Mouse (Mus musculus) lung, postnatal 36 days (tissue): ENCODE data around the gene Nectin1.
A peak's percentile ranks its signal among the peaks of the same experiment; 100 is the strongest.

Experiments used
- DNase-seq: peaks from one replicate; pipeline ENCODE4 v3.0.0; 2022; ENCODE audit warnings: mixed read lengths

Nectin1 gene

GRCm38 (mm10) chr9:43768779-43769178 is 25.0 kb downstream of the Nectin1 start:
- no peak for DNase-seq

- no peak for DNase-seq
Measured at GRCm38 (mm10) chr9:43769228-43769627, 25.4 kb downstream of the Nectin1 start.

GRCm38 (mm10) chr9:43769940-43770339 is 26.2 kb downstream of the Nectin1 start:
- peak; percentile 18 for DNase-seq

GRCm38 (mm10) chr9:43771041-43771440 is 27.3 kb downstream of the Nectin1 start:
- DNase-seq = no peak

GRCm38 (mm10) chr9:43772460-43772859 is 28.7 kb downstream of the Nectin1 start:
- peak; percentile 28 for DNase-seq

- DNase-seq = no peak
Measured at GRCm38 (mm10) chr9:43773521-43773920, 29.7 kb downstream of the Nectin1 start.

GRCm38 (mm10) chr9:43774427-43774826 is 30.6 kb downstream of the Nectin1 start:
- DNase-seq = no peak

- DNase-seq = no peak
Measured at GRCm38 (mm10) chr9:43776231-43776630, 32.4 kb downstream of the Nectin1 start.

GRCm38 (mm10) chr9:43777362-43778360 is 33.9 kb downstream of the Nectin1 start:
- peak; percentile 18 for DNase-seq

- DNase-seq = no peak
Measured at GRCm38 (mm10) chr9:43780883-43781282, 37.1 kb downstream of the Nectin1 start.

- no peak for DNase-seq
Measured at GRCm38 (mm10) chr9:43782401-43782800, 38.6 kb downstream of the Nectin1 start.

- DNase-seq = no peak
Measured at GRCm38 (mm10) chr9:43783959-43784358, 40.2 kb downstream of the Nectin1 start.

GRCm38 (mm10) chr9:43784841-43785240 is 41.1 kb downstream of the Nectin1 start:
- DNase-seq = no peak

GRCm38 (mm10) chr9:43787591-43787990 is 43.8 kb downstream of the Nectin1 start:
- no peak for DNase-seq

- DNase-seq = no peak
Measured at GRCm38 (mm10) chr9:43792681-43793080, 48.9 kb downstream of the Nectin1 start.

- DNase-seq = no peak
Measured at GRCm38 (mm10) chr9:43793411-43793810, 49.6 kb downstream of the Nectin1 start.

- DNase-seq = no peak
Measured at GRCm38 (mm10) chr9:43796031-43796430, 52.2 kb downstream of the Nectin1 start.

GRCm38 (mm10) chr9:43796841-43797740 is 53.3 kb downstream of the Nectin1 start:
- peak; percentile 37 for DNase-seq

- no peak for DNase-seq
Measured at GRCm38 (mm10) chr9:43797746-43798145, 54.0 kb downstream of the Nectin1 start.

- DNase-seq = no peak
Measured at GRCm38 (mm10) chr9:43800525-43800924, 56.7 kb downstream of the Nectin1 start.

GRCm38 (mm10) chr9:43801911-43802310 is 58.1 kb downstream of the Nectin1 start:
- DNase-seq = peak; percentile 79

- no peak for DNase-seq
Measured at GRCm38 (mm10) chr9:43807565-43807964, 63.8 kb downstream of the Nectin1 start.

GRCm38 (mm10) chr9:43808099-43808498 is 64.3 kb downstream of the Nectin1 start:
- no peak for DNase-seq
